Mouse (Mus musculus) bone marrow, adult 2 months (tissue): ENCODE measurements around the gene Fgfr2. TPM values are rescaled to one million over a fixed set of nuclear protein-coding genes. Genes with fewer than 3 reads are reported as not detected.

Experiments
- H3K27ac ChIP-seq: fragments of 200-500 bp; 2 replicates; pipeline ENCODE4 v1.5.1; 2012; ENCODE audit warnings: low read depth, mild to moderate bottlenecking, control low read depth, inconsistent platforms, low read length; ENCODE audit not compliant: control insufficient read depth, poor library complexity, insufficient read depth
- H3K4me1 ChIP-seq: fragments of 200-500 bp; 2 replicates; pipeline ENCODE4 v1.6.1; 2011; ENCODE audit warnings: low read length; ENCODE audit not compliant: control insufficient read depth, insufficient read depth
- H3K4me3 ChIP-seq: fragments of 200-500 bp; replicated peaks from 2 replicates; pipeline ENCODE3; 2011; ENCODE audit warnings: mild to moderate bottlenecking, low read depth, low read length, control low read depth; ENCODE audit not compliant: control insufficient read depth
- CTCF ChIP-seq: fragments of 200-500 bp; IDR thresholded peaks from 2 replicates; pipeline ENCODE4 v1.5.1; 2011; ENCODE audit warnings: low read length, control low read depth; ENCODE audit not compliant: control insufficient read depth, insufficient read depth
- POLR2A ChIP-seq: fragments of 200-500 bp; IDR thresholded peaks from 2 replicates; pipeline ENCODE4 v1.6.1; 2011; ENCODE audit warnings: low read depth, mild to moderate bottlenecking, control low read depth, low read length, borderline replicate concordance; ENCODE audit not compliant: control insufficient read depth
- WGBS: fragments of 180-500 bp; shearing (Covaris S2); methylation state at CpG from one replicate; pipeline ENCODE4 v1.1.7; 2018; 5-methylcytosine and 5-hydroxymethylcytosine counted together
- polyA plus RNA-seq: library from polyadenylated mRNA; stranded (reverse); fragments of >200 nt; gene quantifications from 2 replicates; pipeline ENCODE4 v1.2.4, GENCODE M21; 2011; ENCODE audit warnings: low replicate concordance; ENCODE audit not compliant: missing spikeins, insufficient read depth, insufficient read length

Gene Fgfr2
- polyA plus RNA-seq, 1 experiment, result 8.2 TPM

DNA sequence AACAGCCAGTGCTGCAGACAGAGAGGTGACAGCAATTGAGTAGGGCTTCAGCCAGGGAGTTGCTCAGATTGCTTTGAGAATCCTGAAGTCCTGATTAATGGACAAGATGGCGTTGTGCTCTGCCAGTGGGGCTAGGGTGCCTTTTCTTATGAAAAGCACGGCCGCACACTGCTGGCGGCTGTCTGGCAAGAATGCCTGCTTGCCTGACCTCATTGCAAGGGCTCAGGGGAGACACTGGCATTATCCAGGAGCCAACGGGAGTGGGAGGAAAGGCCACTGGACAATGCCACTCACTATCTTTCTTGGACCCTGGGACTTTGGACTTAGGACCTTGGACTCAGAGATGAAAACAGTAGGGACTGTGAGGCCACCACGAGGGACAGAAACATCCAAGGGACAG, 389.6 kb downstream of the Fgfr2 start:
- H3K27ac ChIP-seq, result 0 out of 2 replicates have a peak overlapping the region, but pooled peaks have one; percentile 10
- peaks cover 27% of the 10 kb centered on the region for H3K4me1 ChIP-seq
- WGBS, result 95% methylated on average over 6 of the region's 6 CpGs
- TF ChIP-seq POLR2A (no peak), CTCF (no peak)
- no peak overlapping the region for H3K4me3 ChIP-seq

DNA sequence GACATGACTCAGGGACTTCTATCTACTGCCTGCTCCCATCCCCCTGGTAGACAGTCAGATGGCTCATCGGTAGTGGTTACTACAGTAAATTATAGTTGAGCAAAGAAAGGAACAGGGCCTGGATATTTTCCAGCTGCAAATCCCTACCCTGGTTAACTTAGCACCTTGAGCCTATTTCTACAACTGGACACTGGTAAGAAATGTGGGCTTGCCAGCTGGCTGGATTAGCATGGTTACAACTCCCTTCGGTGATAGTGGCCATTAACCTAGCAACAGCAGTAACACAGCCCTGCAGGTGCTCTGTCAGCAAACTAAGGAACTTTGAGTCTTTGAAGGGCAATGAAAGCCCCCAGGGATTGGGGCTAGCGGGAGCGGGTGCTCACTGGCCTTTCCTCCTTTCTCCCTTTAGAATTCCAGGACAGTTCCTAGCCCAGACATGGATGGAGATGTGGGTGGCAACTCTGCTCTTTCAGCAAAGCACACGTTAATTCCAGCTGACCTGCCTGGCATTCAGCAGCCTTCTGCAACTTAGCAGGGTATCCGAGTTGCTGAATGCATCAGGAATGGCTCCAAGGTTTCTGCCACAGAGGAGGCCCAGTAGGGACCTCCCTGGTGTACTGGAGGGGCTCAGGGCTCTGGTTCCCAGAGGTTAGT, 390.9 kb downstream of the Fgfr2 start:
- 90% methylated on average over 6 of the region's 6 CpGs for WGBS
- Histone ChIP-seq H3K27ac (peak overlapping the region; percentile 26), H3K4me1 (peaks cover 22% of the 10 kb centered on the region), H3K4me3 (no peak overlapping the region)
- no peak for TF ChIP-seq CTCF
- TF ChIP-seq POLR2A, result no peak

DNA sequence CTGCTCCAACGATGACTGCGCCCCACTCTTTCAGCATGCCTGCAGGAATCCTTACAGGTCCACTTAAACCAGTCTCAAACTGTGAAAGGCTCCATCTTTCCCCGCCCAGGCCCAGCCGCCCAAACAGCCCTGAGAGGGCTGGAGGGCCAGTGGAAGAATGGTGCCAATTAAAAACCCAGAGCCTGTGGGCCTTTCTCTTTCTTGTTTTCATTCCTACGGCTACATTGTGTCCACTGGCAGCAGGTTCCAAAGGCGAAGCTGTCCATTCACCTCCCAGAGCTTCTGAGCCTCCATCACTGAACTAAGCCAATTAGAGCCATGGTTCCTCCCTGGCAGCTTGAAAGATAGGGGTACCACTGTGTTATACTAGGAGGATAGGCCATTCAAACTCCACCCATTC, 391.6 kb downstream of the Fgfr2 start:
- H3K4me1 ChIP-seq, result peaks cover 21% of the 10 kb centered on the region
- H3K4me3 ChIP-seq, result no peak overlapping the region
- TF ChIP-seq POLR2A (no peak), CTCF (no peak)
- WGBS, result 95% methylated on average over 6 of the region's 6 CpGs
- peak overlapping the region; percentile 68; the same call in 1 of the 2 replicates for H3K27ac ChIP-seq

DNA sequence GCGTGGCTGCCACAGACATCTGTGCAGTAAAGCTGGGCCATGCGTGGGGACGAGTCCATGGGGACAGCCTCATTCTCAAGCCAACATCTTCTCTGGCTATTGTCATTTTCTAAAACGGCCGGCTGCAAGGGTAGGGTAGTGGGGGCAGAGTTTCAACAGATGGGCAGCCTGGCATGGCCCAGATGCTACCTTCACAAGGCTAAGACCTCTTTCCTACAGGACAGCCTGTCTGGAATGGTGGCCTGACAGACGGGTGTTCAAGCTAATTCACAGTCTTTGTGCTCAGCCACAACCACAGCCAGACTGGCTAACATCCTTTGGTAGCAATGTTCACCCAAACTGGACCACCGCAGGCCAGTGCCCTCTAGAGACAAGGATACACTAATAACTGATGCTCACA, 392.6 kb downstream of the Fgfr2 start:
- TF ChIP-seq CTCF (no peak), POLR2A (no peak)
- Histone ChIP-seq H3K4me3 (no peak overlapping the region), H3K27ac (peak overlapping the region; percentile 68), H3K4me1 (peaks cover 13% of the 10 kb centered on the region)
- 74% methylated on average over 7 of the region's 7 CpGs for WGBS

DNA sequence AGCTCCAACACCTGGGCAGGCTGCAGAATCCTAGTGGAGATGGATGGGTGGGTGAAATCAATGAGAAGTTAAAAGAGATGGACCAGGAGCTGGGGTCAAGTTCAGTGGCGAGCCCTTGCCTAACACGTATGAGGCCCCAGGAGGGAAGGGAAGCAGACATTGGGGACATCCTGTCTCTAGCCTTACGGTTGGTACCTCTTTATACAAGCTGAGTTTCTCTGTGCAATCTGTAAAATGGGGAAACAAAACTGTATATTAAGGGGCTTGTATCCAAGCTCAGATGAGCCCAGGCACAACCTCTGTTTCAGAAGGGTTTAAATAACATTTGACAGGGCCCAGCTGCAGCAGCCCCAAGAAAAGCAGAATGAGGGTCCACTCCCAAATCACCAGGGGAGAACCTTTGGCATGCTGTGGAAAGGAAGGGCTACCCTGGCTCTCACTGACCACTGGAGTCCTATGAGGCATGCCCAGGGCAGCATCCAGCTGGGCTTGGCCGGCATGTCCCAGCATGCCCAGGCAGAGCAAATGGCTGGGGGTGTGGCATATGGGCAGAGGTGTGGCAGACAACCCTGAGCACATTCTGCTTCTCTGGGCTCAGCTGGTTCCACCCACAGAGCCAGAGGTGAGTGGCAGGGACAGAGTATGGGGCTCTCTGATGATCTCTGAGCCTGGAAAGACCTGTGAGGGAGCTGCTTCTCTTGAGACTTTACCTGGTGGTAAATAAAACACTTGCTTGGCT, 393.9 kb downstream of the Fgfr2 start:
- H3K4me1 ChIP-seq, result peaks cover 7% of the 10 kb centered on the region

DNA sequence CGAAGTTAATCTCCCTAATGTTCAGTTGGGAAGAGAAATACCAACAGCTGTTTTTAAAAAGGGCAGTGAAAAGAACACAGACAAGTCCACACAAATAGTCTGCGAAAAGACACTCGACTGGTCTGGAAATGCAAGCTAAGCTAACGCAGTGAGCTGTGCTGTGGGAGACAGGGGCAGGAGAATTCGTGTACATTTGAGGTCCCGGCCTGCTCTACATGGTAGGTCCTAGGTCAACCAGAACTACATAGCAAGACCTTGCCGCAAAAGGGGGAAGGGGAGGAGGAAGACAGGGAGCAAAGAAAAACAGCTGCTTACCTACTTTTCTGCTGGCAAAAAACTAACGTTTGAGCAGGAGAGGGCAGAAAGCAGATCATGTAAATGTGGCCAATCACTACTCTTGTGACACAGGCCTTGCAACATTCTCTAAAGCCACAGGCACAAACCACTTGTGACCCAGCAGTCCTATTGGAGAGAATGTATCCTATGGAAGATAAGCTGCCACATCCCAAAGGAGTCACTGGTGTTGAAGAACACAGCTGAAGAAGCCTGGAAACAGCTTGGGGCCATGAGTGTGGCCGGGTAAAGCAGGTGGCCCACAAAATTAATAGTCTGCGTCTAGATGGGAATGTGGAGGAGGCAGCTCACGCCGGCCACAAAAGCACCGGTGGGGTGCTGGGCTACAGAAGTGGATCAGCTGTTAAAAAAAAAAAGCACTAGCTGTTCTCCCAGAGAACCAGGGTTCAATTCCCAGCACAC, 396.9 kb downstream of the Fgfr2 start:
- TF ChIP-seq POLR2A, result no peak
- no peak for TF ChIP-seq CTCF
- H3K4me1 ChIP-seq, result peaks cover 12% of the 10 kb centered on the region
- H3K27ac ChIP-seq, result peak overlapping the region; percentile 71
- 63% methylated on average over 13 of the region's 13 CpGs for WGBS
- H3K4me3 ChIP-seq, result peak overlapping the region; percentile 61

More for the DNA sequence above, 393.9 kb downstream of the Fgfr2 start:
- no peak for TF ChIP-seq CTCF
- TF ChIP-seq POLR2A, result no peak
- 24% methylated on average over 4 of the region's 4 CpGs for WGBS
- Histone ChIP-seq H3K27ac (peak overlapping the region; percentile 93), H3K4me3 (no peak overlapping the region)

DNA sequence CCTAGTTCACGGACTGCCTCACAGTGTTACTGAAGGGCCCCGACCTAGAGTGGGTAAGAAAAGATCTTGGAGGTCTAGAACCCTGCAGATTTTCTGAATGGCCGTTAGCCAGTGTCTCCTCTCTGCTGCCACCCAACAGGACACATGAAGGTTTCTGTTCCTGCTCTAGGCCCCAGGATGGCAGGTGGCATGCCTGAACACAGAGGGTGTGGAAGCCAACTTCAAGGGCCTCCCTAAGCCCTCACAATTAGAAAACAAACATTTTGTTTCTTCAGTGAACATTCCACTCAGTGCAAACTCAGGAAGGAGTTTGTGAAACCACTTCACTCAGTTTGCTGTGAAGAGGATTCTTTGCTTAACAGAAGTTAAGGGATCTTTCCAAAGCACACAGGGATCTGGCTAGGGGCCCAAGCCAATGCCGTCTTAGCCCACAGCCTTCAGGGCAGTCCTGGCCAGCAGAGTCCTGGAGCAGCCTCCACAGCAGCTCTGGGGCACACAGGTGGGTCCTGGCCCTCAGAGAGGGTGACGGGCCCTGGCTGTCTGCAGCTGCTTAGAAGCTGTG, 398.6 kb downstream of the Fgfr2 start:
- peak; percentile 44; the same call in 1 of the 2 replicates for TF ChIP-seq POLR2A
- no peak for TF ChIP-seq CTCF
- 62% methylated on average over 5 of the region's 5 CpGs for WGBS
- Histone ChIP-seq H3K4me3 (no peak overlapping the region), H3K27ac (peak overlapping the region; percentile 88), H3K4me1 (peaks cover 9% of the 10 kb centered on the region)

DNA sequence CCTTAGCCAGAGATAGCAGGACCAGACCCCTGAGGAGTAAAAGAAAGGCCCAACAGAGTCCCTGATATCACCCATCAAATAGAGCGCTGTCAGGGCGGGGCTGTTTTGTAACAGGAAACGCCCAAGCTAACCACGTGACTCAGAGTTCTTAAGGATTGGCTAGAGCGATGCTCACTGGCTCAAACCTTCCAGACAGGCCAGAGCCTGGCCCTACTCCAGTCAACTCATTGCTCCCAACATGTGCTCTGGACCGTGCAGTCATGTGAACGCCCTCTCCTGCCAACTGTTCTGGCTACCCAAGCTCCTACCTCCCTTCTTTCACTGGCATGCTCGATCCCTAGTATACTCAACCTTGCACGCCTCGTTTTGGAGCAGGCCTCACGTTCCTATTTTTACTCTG, 399.2 kb downstream of the Fgfr2 start:
- H3K4me3 ChIP-seq, result no peak overlapping the region
- H3K27ac ChIP-seq, result peak overlapping the region; percentile 88
- TF ChIP-seq POLR2A, result no peak
- no peak for TF ChIP-seq CTCF
- peaks cover 7% of the 10 kb centered on the region for H3K4me1 ChIP-seq
- 44% methylated on average over 11 of the region's 11 CpGs for WGBS
